Mouse (Mus musculus) forebrain, embryonic 15.5 days (tissue): ENCODE measurements around the gene Phactr2. TPM values are rescaled to one million over a fixed set of nuclear protein-coding genes. Genes with fewer than 3 reads are reported as not detected.

Experiments
- ATAC-seq: fragments of 200-750 bp; cut with Nextera tagmentation; replicated peaks from 2 replicates; pipeline ENCODE4 v1.8.0; 2017; ENCODE audit warnings: mild to moderate bottlenecking, moderate TSS enrichment, moderate library complexity
- H3K27ac ChIP-seq: fragments of 300-500 bp; sonication (generic); replicated peaks from 2 replicates; pipeline ENCODE4 v1.5.1; 2015; ENCODE audit warnings: mild to moderate bottlenecking, inconsistent platforms
- H3K27me3 ChIP-seq: fragments of 300-500 bp; sonication (generic); 2 replicates; pipeline ENCODE4 v1.6.1; 2015; ENCODE audit warnings: inconsistent platforms
- H3K36me3 ChIP-seq: fragments of 300-500 bp; sonication (generic); 2 replicates; pipeline ENCODE4 v1.6.1; 2015; ENCODE audit warnings: mild to moderate bottlenecking, inconsistent platforms
- H3K4me1 ChIP-seq: fragments of 300-500 bp; sonication (generic); 2 replicates; pipeline ENCODE4 v1.6.1; 2015; ENCODE audit warnings: inconsistent platforms
- H3K4me2 ChIP-seq: fragments of 300-500 bp; sonication (generic); replicated peaks from 2 replicates; pipeline ENCODE4 v1.6.1; 2015; ENCODE audit warnings: mild to moderate bottlenecking, inconsistent platforms
- H3K4me3 ChIP-seq: fragments of 300-500 bp; sonication (generic); 2 replicates; pipeline ENCODE4 v1.5.1; 2015; ENCODE audit warnings: mild to moderate bottlenecking, inconsistent platforms
- H3K9ac ChIP-seq: fragments of 300-500 bp; sonication (generic); replicated peaks from 2 replicates; pipeline ENCODE4 v1.6.1; 2015; ENCODE audit warnings: mild to moderate bottlenecking, inconsistent platforms
- H3K9me3 ChIP-seq: fragments of 300-500 bp; sonication (generic); 2 replicates; pipeline ENCODE4 v1.6.1; 2016; ENCODE audit warnings: inconsistent platforms
- WGBS: fragments of 180-500 bp; shearing (Covaris S2); methylation state at CpG from one replicate; pipeline ENCODE4 v1.1.7; 2015; ENCODE audit warnings: mixed read lengths; 5-methylcytosine and 5-hydroxymethylcytosine counted together
- polyA plus RNA-seq: library from polyadenylated mRNA; unstranded; fragments of >200 nt; fragmentation: Nextera tagmentation; extraction: Ambion mirVana; gene quantifications from 2 replicates; pipeline ENCODE4 v1.2.1, GENCODE M21; 2015

Gene Phactr2
- polyA plus RNA-seq, 1 experiment from 2014 or later, result 8.4 TPM

DNA sequence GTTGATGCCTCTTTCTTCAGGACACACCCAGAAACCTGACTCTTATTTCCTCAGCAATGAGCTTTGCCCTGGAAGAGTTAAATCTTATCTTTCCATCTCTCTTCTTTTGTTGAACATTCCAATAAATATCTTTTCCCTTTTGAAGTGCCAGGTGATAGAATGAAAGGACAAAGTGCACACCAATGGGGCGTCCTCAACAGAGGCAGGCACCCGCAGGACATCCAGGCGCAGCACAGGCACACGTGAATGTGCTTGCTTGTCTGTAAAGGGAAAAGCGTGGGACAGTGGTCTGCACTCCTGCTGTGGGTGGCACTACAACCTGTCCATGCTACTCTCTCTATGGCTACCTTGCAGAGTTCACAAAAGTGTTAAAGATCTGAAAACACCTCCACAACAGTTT lies 284.3 kb downstream of the Phactr2 start:
- H3K9ac ChIP-seq, result no peak overlapping the region
- peaks cover 44% of the 10 kb centered on the region for H3K36me3 ChIP-seq
- H3K4me1 ChIP-seq, result peaks cover 8% of the 10 kb centered on the region
- WGBS, result 91% methylated on average over 5 of the region's 5 CpGs
- H3K9me3 ChIP-seq, result no peaks in the 10 kb centered on the region
- no peak overlapping the region for H3K4me3 ChIP-seq
- no peak overlapping the region for H3K27ac ChIP-seq
- H3K4me2 ChIP-seq, result no peak overlapping the region
- no peaks in the 10 kb centered on the region for H3K27me3 ChIP-seq
- no peak for ATAC-seq

DNA sequence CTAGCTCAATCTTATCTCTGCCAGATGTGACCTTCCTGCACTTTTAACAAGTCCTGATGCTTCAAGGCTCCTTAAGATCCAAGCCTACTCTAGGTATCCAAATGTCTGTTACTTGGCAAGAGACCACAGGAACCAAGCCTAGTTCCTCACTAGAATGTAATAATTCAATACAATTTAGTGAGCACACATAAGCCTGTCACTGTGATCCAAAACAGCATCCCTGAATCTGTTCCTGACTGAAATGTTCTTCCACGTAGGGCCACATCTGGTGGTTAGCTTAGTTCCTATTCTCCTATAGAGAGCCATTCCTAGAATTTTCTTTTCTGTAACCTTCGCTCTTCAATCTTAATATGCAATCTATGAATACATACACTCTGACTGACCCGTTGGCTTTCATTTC lies 287.5 kb downstream of the Phactr2 start:
- Histone ChIP-seq H3K9me3 (no peaks in the 10 kb centered on the region), H3K4me1 (no peaks in the 10 kb centered on the region), H3K36me3 (peaks cover 59% of the 10 kb centered on the region), H3K27me3 (no peaks in the 10 kb centered on the region), H3K4me3 (no peak overlapping the region), H3K9ac (no peak overlapping the region), H3K27ac (no peak overlapping the region), H3K4me2 (no peak overlapping the region)
- WGBS, result 93% methylated on average over 3 of the region's 3 CpGs
- ATAC-seq, result no peak

DNA sequence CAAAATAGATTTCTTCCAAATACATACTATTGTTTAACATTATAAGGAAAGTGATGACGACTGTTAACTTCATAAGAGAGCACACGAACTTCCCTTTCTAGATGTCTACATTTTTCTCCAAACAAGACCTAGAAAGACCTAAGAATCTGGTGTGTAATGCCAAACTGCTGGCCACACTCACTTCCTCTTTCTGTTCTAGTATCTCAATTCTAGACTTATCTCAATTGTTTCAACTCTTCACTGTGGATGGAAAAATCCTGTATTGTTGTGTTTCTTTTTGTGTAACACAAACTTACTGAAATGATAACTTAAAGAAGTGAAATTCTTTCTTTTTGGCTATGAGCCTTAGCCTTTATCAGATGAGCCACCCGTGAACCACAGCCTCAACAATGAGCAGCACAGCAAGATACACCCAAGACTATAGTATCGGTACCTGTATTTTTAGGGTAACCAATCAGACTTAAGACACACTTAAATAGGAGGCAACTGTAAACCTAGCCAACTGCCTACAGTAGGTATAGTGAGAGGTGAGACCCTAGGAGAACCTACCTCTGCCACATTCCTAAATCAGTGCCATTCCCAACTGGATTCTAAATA lies 289.9 kb downstream of the Phactr2 start:
- WGBS, result 95% methylated on average over 4 of the region's 4 CpGs
- no peak for ATAC-seq
- Histone ChIP-seq H3K4me3 (no peak overlapping the region), H3K36me3 (peaks cover 69% of the 10 kb centered on the region), H3K4me1 (no peaks in the 10 kb centered on the region), H3K9me3 (no peaks in the 10 kb centered on the region), H3K4me2 (no peak overlapping the region), H3K27ac (no peak overlapping the region), H3K9ac (no peak overlapping the region), H3K27me3 (no peaks in the 10 kb centered on the region)

DNA sequence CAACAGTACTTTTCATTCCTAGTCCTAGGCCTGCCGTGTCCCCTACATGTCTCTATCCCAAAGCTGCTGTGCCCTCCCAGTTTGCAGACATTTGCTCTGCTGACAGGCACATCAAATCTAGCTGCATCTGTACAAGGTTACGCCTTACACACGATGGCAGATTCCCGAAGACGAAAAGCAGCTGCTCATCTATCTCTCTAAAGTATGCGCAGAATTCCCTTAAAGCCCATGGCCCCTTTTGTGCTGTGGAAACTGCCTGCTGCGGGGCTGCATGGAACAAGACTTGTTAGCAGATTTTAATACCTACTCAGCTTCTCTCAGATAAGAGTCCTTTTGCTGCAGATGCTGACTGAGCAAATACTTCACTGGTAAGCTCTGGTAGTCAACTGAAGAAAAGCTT lies 294.0 kb downstream of the Phactr2 start:
- Histone ChIP-seq H3K36me3 (peaks cover 66% of the 10 kb centered on the region), H3K27ac (no peak overlapping the region), H3K9ac (no peak overlapping the region), H3K27me3 (no peaks in the 10 kb centered on the region), H3K4me2 (no peak overlapping the region), H3K4me1 (no peaks in the 10 kb centered on the region), H3K4me3 (no peak overlapping the region), H3K9me3 (no peaks in the 10 kb centered on the region)
- 92% methylated on average over 7 of the region's 7 CpGs for WGBS
- no peak for ATAC-seq

DNA sequence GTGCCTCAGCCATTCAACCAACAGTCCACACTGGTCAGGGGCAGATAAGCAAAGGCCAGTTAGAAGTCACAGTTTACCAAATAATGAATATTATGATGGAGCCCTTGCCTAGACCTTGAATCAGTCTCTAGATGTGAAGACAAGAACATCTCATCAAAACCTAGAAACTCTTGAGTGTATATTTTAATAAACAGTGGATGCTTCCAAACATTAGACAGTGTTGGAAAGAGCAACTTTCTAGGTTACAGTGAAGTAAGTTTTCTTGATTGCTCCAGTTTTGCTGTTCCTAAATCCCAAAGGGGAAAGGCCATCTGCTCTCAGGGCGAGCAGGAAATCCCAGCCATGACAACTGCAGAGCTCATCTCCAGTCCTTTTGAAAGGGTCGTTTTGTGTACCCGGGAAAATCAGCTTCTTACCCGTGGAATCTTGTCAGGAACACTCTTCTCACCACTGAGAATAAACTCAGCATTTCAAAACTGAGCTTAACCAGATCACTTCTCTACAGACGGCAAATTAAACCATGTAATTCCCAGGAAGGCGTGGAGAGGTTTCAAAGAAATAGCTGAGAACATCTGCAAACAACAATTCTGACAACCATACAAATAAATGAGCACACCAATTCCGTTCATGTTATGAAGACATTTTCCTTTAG lies 296.1 kb downstream of the Phactr2 start, which contains the start of gene Zc2hc1b:
Gene Zc2hc1b (minus strand): TSS at position 51 of the 652 bp plus-strand sequence.
- WGBS, result 90% methylated on average over 7 of the region's 7 CpGs
- Histone ChIP-seq H3K36me3 (peaks cover 58% of the 10 kb centered on the region), H3K4me2 (no peak within 1 kb of the TSS), H3K9ac (no peak within 1 kb of the TSS), H3K4me3 (no peak within 1 kb of the TSS), H3K27ac (no peak within 1 kb of the TSS), H3K27me3 (no peaks in the 10 kb centered on the region), H3K9me3 (no peaks in the 10 kb centered on the region), H3K4me1 (peaks cover under 1% of the 10 kb centered on the region; the same call in 1 of the 2 replicates)
- no peak for ATAC-seq

DNA sequence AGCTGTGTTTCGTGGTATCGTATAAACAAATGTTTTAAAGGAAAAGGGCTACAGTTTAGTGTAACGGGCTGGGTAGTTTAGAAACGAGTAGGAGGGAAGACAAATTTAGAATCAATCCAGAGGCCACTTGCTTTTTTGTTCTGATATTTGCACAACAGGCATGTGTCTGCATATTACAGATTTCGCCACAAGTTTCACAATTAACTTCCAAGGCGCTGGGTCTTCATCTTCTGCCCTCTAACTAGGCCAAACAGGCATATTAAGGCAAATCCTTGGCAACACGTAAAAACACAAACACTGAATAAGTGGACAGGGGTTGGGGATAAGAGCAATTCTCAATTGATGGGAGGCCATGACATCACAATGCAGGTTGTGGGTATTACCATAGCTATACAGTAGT lies 298.3 kb downstream of the Phactr2 start:
- no peaks in the 10 kb centered on the region for H3K27me3 ChIP-seq
- H3K36me3 ChIP-seq, result peaks cover 40% of the 10 kb centered on the region
- no peak overlapping the region for H3K4me2 ChIP-seq
- H3K27ac ChIP-seq, result no peak overlapping the region
- no peak for ATAC-seq
- H3K9ac ChIP-seq, result no peak overlapping the region
- H3K4me3 ChIP-seq, result no peak overlapping the region
- H3K9me3 ChIP-seq, result no peaks in the 10 kb centered on the region
- peaks cover 18% of the 10 kb centered on the region for H3K4me1 ChIP-seq
- WGBS, result 87% methylated on average over 7 of the region's 7 CpGs

DNA sequence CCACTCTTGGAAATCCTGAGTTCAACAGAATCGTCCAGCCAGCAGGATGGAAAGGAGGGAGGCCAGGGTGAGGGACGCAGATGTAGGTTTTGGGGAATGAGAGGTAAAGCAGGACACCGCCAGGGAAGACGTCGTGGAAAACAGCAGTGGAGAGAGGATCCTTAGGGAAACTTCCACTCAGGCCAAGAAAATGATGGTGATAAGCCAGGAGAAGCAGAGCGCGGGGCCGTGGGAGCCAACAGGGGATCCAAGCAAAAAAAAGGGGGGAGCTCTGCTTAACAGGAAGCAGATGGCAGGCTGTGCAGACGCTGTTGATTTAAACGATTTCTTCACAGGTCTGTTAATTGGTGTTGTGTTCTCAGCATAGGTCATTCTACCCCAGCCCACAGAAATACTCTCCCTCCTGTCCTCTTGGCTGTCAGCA lies 301.4 kb downstream of the Phactr2 start:
- H3K9me3 ChIP-seq, result no peaks in the 10 kb centered on the region
- H3K9ac ChIP-seq, result no peak overlapping the region
- H3K27ac ChIP-seq, result peak overlapping the region; percentile 42; the same call in 1 of the 2 replicates
- H3K36me3 ChIP-seq, result peaks cover 13% of the 10 kb centered on the region
- WGBS, result 42% methylated on average over 10 of the region's 10 CpGs
- ATAC-seq, result peak; percentile 59
- H3K4me3 ChIP-seq, result no peak overlapping the region
- H3K4me1 ChIP-seq, result peaks cover 28% of the 10 kb centered on the region
- H3K4me2 ChIP-seq, result no peak overlapping the region
- no peaks in the 10 kb centered on the region for H3K27me3 ChIP-seq

DNA sequence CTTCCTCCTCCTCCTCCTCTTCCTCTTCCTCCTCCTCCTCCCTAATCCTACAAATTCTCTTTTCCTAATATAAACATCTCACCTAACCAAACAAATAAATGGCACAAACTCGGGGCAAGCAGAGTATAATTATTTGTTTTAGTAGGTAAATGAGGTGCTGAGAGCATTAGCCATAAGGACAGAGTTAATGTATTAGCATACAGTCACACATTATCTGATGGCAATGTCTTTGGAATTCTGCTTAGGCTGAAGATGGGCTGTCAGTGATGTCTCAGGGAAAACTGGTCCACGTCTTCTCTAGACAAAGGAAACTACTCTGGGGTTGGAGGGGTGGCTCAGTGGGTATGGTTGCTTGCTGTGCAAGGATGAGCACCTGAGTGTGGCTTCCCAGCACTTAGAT lies 302.8 kb downstream of the Phactr2 start:
- 0 out of 2 replicates have a peak, but pooled peaks have one; percentile 14 for ATAC-seq

DNA sequence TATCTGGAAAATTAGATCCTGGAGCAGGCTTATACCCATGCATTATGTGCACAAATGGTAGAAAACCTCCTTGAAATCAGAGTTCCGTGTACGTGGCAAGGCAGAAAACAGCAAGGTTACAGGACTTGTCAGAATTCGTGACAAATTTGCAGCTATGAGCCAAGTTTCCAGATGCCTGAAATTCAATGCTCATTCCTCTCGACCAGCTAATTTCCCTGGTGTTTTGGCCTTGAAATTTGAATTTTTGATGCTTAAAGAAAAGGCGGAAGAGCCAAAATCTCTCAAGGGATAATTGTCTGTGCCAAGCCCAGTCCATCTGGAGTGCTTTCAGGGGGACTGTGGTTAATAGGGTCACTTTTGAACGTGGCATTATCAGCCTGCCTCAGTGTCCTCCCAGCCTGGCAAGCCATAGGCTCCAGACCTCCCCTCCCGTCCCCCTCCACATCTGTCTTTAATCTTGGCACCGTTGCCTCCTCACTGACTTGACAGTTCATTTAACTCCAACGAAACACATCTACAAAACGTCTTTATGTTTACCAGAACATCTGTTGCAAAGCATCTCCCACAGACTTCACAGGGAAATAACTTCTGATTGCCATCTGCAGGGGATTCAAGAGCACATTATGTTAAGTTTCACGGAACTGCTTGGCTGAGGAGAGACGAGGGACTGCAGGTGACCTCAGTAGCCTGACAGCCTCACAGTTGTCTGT lies 303.3 kb downstream of the Phactr2 start:
- Histone ChIP-seq H3K9ac (no peak overlapping the region), H3K4me3 (no peak overlapping the region), H3K36me3 (no peaks in the 10 kb centered on the region), H3K9me3 (no peaks in the 10 kb centered on the region), H3K4me1 (peaks cover 28% of the 10 kb centered on the region), H3K4me2 (no peak overlapping the region), H3K27me3 (no peaks in the 10 kb centered on the region), H3K27ac (peak overlapping the region; percentile 65)
- WGBS, result 37% methylated on average over 12 of the region's 12 CpGs
- peak; percentile 69 for ATAC-seq

More for the DNA sequence above, 302.8 kb downstream of the Phactr2 start:
- no peaks in the 10 kb centered on the region; the same call in 1 of the 2 replicates for H3K36me3 ChIP-seq
- H3K4me3 ChIP-seq, result no peak overlapping the region
- H3K4me2 ChIP-seq, result no peak overlapping the region
- H3K9ac ChIP-seq, result no peak overlapping the region
- H3K27me3 ChIP-seq, result no peaks in the 10 kb centered on the region
- no peaks in the 10 kb centered on the region for H3K9me3 ChIP-seq
- peak overlapping the region; percentile 65 for H3K27ac ChIP-seq
- peaks cover 28% of the 10 kb centered on the region for H3K4me1 ChIP-seq
- 61% methylated on average over 2 of the region's 2 CpGs for WGBS

DNA sequence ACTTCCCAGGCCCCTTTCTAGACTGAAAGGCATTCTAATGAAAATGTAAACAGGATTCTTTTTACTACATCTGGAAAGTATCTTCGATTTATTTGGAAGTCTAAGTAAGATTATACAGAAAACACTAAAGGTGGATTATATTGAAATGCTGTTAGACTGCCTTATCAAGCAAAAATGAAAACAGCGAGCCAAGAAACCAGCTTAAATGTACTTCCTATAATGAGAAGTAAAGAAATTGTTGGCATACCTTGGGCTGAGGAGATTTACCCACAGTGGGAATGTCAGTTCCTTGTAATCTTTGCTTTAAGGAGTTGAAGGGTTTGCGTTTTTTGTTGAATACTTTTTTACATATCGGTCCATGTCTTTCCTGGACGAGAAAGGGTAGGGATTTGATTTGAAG lies 305.8 kb downstream of the Phactr2 start:
- WGBS, result 89% methylated on average over 5 of the region's 5 CpGs
- no peak overlapping the region for H3K4me3 ChIP-seq
- ATAC-seq, result no peak

DNA sequence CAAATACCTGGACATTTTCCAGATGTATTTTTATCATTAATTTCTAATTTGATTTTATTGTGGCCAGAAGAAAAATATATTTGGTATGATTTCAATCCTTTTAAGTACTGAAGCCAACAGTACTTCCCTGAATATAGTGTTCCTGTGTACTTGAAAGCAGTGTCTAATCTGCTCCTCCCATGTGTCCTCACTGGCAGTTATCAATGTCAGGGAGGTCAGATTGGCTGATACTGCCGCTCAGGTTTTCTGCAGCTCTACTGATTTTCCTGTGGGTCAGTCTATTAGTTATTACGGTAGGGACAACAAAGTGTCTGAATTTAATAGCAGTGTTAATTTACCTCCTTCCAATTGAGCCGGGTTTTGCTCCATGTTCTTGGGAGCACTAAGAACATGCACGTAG lies 312.2 kb downstream of the Phactr2 start:
- H3K27me3 ChIP-seq, result no peaks in the 10 kb centered on the region
- no peak overlapping the region for H3K4me3 ChIP-seq
- no peaks in the 10 kb centered on the region for H3K36me3 ChIP-seq
- H3K4me2 ChIP-seq, result no peak overlapping the region
- H3K9ac ChIP-seq, result no peak overlapping the region
- no peaks in the 10 kb centered on the region for H3K4me1 ChIP-seq
- no peak for ATAC-seq
- WGBS, result 86% methylated on average over 4 of the region's 4 CpGs
- no peaks in the 10 kb centered on the region for H3K9me3 ChIP-seq
- H3K27ac ChIP-seq, result no peak overlapping the region

More for the DNA sequence above, 305.8 kb downstream of the Phactr2 start:
- Histone ChIP-seq H3K27ac (no peak overlapping the region), H3K9ac (no peak overlapping the region), H3K4me2 (no peak overlapping the region), H3K27me3 (no peaks in the 10 kb centered on the region), H3K9me3 (no peaks in the 10 kb centered on the region), H3K36me3 (no peaks in the 10 kb centered on the region), H3K4me1 (peaks cover 28% of the 10 kb centered on the region)

DNA sequence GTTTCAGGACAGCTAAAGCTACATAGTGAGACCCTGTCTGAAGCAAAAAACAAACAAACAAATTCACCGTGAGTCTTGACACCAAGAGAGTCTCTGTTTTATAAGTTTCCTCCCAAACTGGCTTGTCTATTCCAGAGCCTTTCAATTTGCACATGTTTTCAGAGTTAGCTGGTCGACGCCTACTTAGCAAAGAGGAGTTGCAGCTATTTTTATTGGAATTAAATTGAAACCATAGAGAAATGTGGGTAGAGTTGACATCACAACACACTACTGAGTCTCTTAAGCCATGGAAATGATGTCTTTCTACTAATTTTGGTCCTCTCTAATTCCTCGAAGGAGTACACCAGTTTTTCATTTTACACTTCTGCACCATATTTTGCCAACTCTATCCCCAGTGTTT lies 313.3 kb downstream of the Phactr2 start:
- Histone ChIP-seq H3K9ac (no peak overlapping the region), H3K27ac (no peak overlapping the region), H3K36me3 (no peaks in the 10 kb centered on the region), H3K27me3 (no peaks in the 10 kb centered on the region), H3K4me3 (no peak overlapping the region), H3K9me3 (no peaks in the 10 kb centered on the region), H3K4me1 (no peaks in the 10 kb centered on the region), H3K4me2 (no peak overlapping the region)
- WGBS, result 91% methylated on average over 4 of the region's 4 CpGs
- ATAC-seq, result no peak
